Mouse (Mus musculus) bone marrow macrophage, adult 2 months (primary cell): Measurements from ENCODE around the gene Stx12.

Source experiments
- CTCF ChIP-seq: IDR thresholded peaks from 2 replicates; pipeline ENCODE4 v1.5.1; 2012; ENCODE audit warnings: low read depth, mild to moderate bottlenecking, low read length, moderate library complexity
- POLR2A ChIP-seq: IDR thresholded peaks from 2 replicates; pipeline ENCODE4 v1.6.1; 2012; ENCODE audit warnings: mild to moderate bottlenecking, low read depth, low read length, borderline replicate concordance

GRCm38 (mm10) chr4:132803876-132804275 lies 80.4 kb downstream of the Stx12 start:
- TF ChIP-seq CTCF (no peak), POLR2A (no peak)
